Mouse (Mus musculus) small intestine, adult 2 months (tissue): ENCODE measurements around the gene Rrbp1. TPM values are rescaled to one million over a fixed set of nuclear protein-coding genes. Genes with fewer than 3 reads are reported as not detected.

Source experiments
- H3K27ac ChIP-seq: fragments of 200-500 bp; 2 replicates; pipeline ENCODE4 v1.5.1; 2012; ENCODE audit warnings: low read depth, low read length, control low read depth, inconsistent platforms; ENCODE audit not compliant: insufficient read depth
- H3K27me3 ChIP-seq: fragments of 200-500 bp; 2 replicates; pipeline ENCODE4 v1.6.1; 2012; ENCODE audit warnings: mild to moderate bottlenecking, moderate library complexity, low read length, inconsistent platforms; ENCODE audit not compliant: control insufficient read depth, insufficient read depth
- H3K36me3 ChIP-seq: fragments of 200-500 bp; 2 replicates; pipeline ENCODE4 v1.6.1; 2012; ENCODE audit warnings: mild to moderate bottlenecking, low read length, control low read depth, inconsistent platforms; ENCODE audit not compliant: control insufficient read depth, insufficient read depth
- H3K4me1 ChIP-seq: fragments of 200-500 bp; 2 replicates; pipeline ENCODE4 v1.6.1; 2012; ENCODE audit warnings: low read length, inconsistent platforms, mixed read lengths; ENCODE audit not compliant: control insufficient read depth, insufficient read depth, insufficient read length
- H3K4me3 ChIP-seq: fragments of 200-500 bp; 2 replicates; pipeline ENCODE4 v1.5.1; 2012; ENCODE audit warnings: low read depth, mild to moderate bottlenecking, control low read depth, inconsistent platforms, low read length, moderate library complexity
- CTCF ChIP-seq: fragments of 200-500 bp; IDR thresholded peaks from 2 replicates; pipeline ENCODE4 v1.5.1; 2012; ENCODE audit warnings: low read depth, mild to moderate bottlenecking, control low read depth, inconsistent platforms, low read length, moderate library complexity, mixed read lengths; ENCODE audit not compliant: insufficient replicate concordance, insufficient read length; ENCODE audit errors: extremely low read depth
- POLR2A ChIP-seq: fragments of 200-500 bp; IDR thresholded peaks from 2 replicates; pipeline ENCODE4 v1.6.1; 2012; ENCODE audit warnings: low read depth, mild to moderate bottlenecking, control low read depth, inconsistent platforms, low read length, moderate library complexity
- WGBS: fragments of 180-500 bp; shearing (Covaris S2); methylation state at CpG from one replicate; pipeline ENCODE4 v1.1.7; 2018; 5-methylcytosine and 5-hydroxymethylcytosine counted together
- polyA plus RNA-seq: library from polyadenylated mRNA; depleted of rRNA; stranded (reverse); fragments of >200 nt; gene quantifications from 2 replicates; pipeline ENCODE4 v1.2.3, GENCODE M21; 2012

Gene Rrbp1
- polyA plus RNA-seq, 1 experiment: 144 TPM

- Histone ChIP-seq H3K27ac (no peak overlapping the region), H3K27me3 (no peaks in the 10 kb centered on the region), H3K4me1 (peaks cover 21% of the 10 kb centered on the region), H3K36me3 (peaks cover 46% of the 10 kb centered on the region), H3K4me3 (no peak overlapping the region)
- no peak for TF ChIP-seq POLR2A
- no peak for TF ChIP-seq CTCF
- WGBS: 68% methylated on average over 3 of the region's 3 CpGs
Measured at GRCm38 (mm10) chr2:143988016-143988415, 23.0 kb downstream of the Rrbp1 start.

- Histone ChIP-seq H3K36me3 (peaks cover 50% of the 10 kb centered on the region), H3K27ac (no peak overlapping the region), H3K4me3 (no peak overlapping the region), H3K27me3 (no peaks in the 10 kb centered on the region), H3K4me1 (peaks cover 18% of the 10 kb centered on the region)
- TF ChIP-seq CTCF (no peak), POLR2A (no peak)
- WGBS: 54% methylated on average over 2 of the region's 2 CpGs
Measured at GRCm38 (mm10) chr2:143987485-143987884, 23.6 kb downstream of the Rrbp1 start.

- Histone ChIP-seq H3K36me3 (peaks cover 70% of the 10 kb centered on the region), H3K4me1 (no peaks in the 10 kb centered on the region), H3K27me3 (no peaks in the 10 kb centered on the region), H3K27ac (no peak overlapping the region), H3K4me3 (no peak overlapping the region)
- TF ChIP-seq POLR2A: no peak
- no peak for TF ChIP-seq CTCF
- 51% methylated on average over 2 of the region's 2 CpGs for WGBS
Measured at GRCm38 (mm10) chr2:143983482-143983881, 27.6 kb downstream of the Rrbp1 start.

GRCm38 (mm10) chr2:143982901-143983300 lies 28.2 kb downstream of the Rrbp1 start:
- H3K27ac ChIP-seq: no peak overlapping the region

GRCm38 (mm10) chr2:143982152-143982551 lies 28.9 kb downstream of the Rrbp1 start:
- Histone ChIP-seq H3K4me3 (no peak overlapping the region), H3K36me3 (peaks cover 64% of the 10 kb centered on the region), H3K27me3 (no peaks in the 10 kb centered on the region), H3K27ac (no peak overlapping the region), H3K4me1 (no peaks in the 10 kb centered on the region)
- no peak for TF ChIP-seq CTCF
- no peak for TF ChIP-seq POLR2A
- 85% methylated on average over 4 of the region's 4 CpGs for WGBS

More at GRCm38 (mm10) chr2:143982901-143983300, 28.2 kb downstream of the Rrbp1 start:
- H3K36me3 ChIP-seq: peaks cover 69% of the 10 kb centered on the region
- H3K27me3 ChIP-seq: no peaks in the 10 kb centered on the region
- TF ChIP-seq CTCF (no peak), POLR2A (no peak)
- WGBS: 44% methylated on average over 3 of the region's 3 CpGs
- no peaks in the 10 kb centered on the region for H3K4me1 ChIP-seq
- no peak overlapping the region for H3K4me3 ChIP-seq

GRCm38 (mm10) chr2:143980781-143981398 lies 30.2 kb downstream of the Rrbp1 start:
- Histone ChIP-seq H3K36me3 (peaks cover 62% of the 10 kb centered on the region), H3K4me1 (no peaks in the 10 kb centered on the region), H3K27ac (no peak overlapping the region), H3K4me3 (no peak overlapping the region), H3K27me3 (no peaks in the 10 kb centered on the region)
- TF ChIP-seq CTCF: peak; percentile 86; the same call in 1 of the 2 replicates
- TF ChIP-seq POLR2A: no peak
- 38% methylated on average over 6 of the region's 6 CpGs for WGBS

GRCm38 (mm10) chr2:143978444-143979147 lies 32.5 kb downstream of the Rrbp1 start:
- TF ChIP-seq CTCF (peak; percentile 9; the same call in 1 of the 2 replicates), POLR2A (no peak)
- Histone ChIP-seq H3K27me3 (no peaks in the 10 kb centered on the region), H3K4me3 (no peak overlapping the region), H3K36me3 (peaks cover 54% of the 10 kb centered on the region), H3K4me1 (no peaks in the 10 kb centered on the region), H3K27ac (no peak overlapping the region)
- 80% methylated on average over 8 of the region's 8 CpGs for WGBS
